Mouse (Mus musculus): ENCODE data around the gene Ypel4. TPM values are rescaled to one million over a fixed set of nuclear protein-coding genes. Genes with fewer than 3 reads are reported as not detected.

The Ypel4 gene
- total RNA-seq (2023), result under 1 TPM in 1 of 2 experiments, not detected in 1; 0.74 TPM

GRCm38 (mm10) chr2:84733579-84734300 lies at the start of gene Ypel4:
Gene Ypel4, plus strand, starts transcription at chr2:84734058.

GRCm38 (mm10) chr2:84714811-84715561 lies 18.9 kb upstream of the Ypel4 start, which contains the start of gene Zdhhc5:
Gene Zdhhc5, minus strand, starts transcription at chr2:84715180.

GRCm38 (mm10) chr2:84727172-84727858 lies 6.5 kb upstream of the Ypel4 start, which contains the start of gene Clp1:
Gene Clp1, minus strand, starts transcription at chr2:84727350.

DNA sequence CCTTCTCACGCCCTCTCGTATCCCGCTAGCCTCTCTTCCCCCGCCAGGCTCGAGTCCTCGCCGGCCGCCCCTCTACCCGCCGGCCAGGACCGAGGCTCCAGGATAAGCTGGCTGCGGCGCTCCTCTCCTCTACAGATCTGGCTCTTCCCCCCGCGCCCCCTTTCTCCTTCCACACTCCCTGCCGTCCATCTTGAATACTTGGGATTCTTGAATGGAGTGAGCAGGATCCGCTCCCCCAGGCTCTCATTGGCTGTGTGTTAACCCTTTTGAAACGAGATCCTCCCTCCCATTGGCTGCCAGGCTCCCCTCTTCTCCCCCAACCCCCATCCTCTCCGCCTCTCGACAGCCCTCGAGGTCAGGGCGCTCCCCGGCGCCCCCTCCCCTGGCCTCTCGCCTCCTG lies 9.7 kb downstream of the Ypel4 start, which contains the start of gene Gm19426:
Gene Gm19426 (minus strand): TSS at position 95 of the 400 bp plus-strand sequence.

GRCm38 (mm10) chr2:84775241-84775640 lies 41.4 kb downstream of the Ypel4 start, which contains the start of gene Serping1:
Gene Serping1, minus strand, starts transcription at chr2:84775444.

Other genes starting within 250 kb of the Ypel4 start
- gene Ctnnd1, start 83.3 kb upstream of the Ypel4 start, total RNA-seq (2023), result 1 to 10 TPM; 1.4 to 2.3 TPM
- not detected for gene Btbd18, start 75.0 kb upstream of the Ypel4 start, total RNA-seq (2023)
- gene Selenoh, start 63.3 kb upstream of the Ypel4 start, total RNA-seq (2023), result 10 to 100 TPM; 43.5 to 54.2 TPM
- gene Gm28635, start 56.0 kb upstream of the Ypel4 start, total RNA-seq (2023), result not detected
- 10 to 100 TPM; 16.4 to 18.7 TPM for gene Med19, start 55.7 kb upstream of the Ypel4 start, total RNA-seq (2023)
- gene Tmx2, start 54.9 kb upstream of the Ypel4 start, total RNA-seq (2023), result 10 to 100 TPM; 39.3 to 46.5 TPM
- 10 to 100 TPM; 53.5 to 55.2 TPM for gene Zdhhc5, start 18.9 kb upstream of the Ypel4 start, total RNA-seq (2023)
- gene Clp1, start 6.7 kb upstream of the Ypel4 start, total RNA-seq (2023), result 10 to 100 TPM; 26.6 to 32.2 TPM
- not detected for gene Gm19426, start 9.6 kb downstream of the Ypel4 start, total RNA-seq (2023)
- under 1 TPM in 1 of 2 experiments, not detected in 1; 0.33 TPM for gene Serping1, start 41.4 kb downstream of the Ypel4 start, total RNA-seq (2023)
- 1 to 10 TPM; 3.6 to 3.9 TPM for gene Ube2l6, start 64.8 kb downstream of the Ypel4 start, total RNA-seq (2023)
- gene Smtnl1, start 88.6 kb downstream of the Ypel4 start, total RNA-seq (2023), result not detected
- 10 to 100 TPM in 1 of 2 experiments, 1 to 10 TPM in 1; 8.7 to 16.9 TPM for gene Timm10, start 92.9 kb downstream of the Ypel4 start, total RNA-seq (2023)
- gene Slc43a1, start 104.8 kb downstream of the Ypel4 start, total RNA-seq (2023), result 1 to 10 TPM; 1.3 to 1.4 TPM
- not detected for gene Rtn4rl2, start 152.7 kb downstream of the Ypel4 start, total RNA-seq (2023)
- gene Slc43a3, start 202.5 kb downstream of the Ypel4 start, total RNA-seq (2023), result 1 to 10 TPM; 3.2 to 5.3 TPM
- gene Prg2, start 246.4 kb downstream of the Ypel4 start, total RNA-seq (2023), result not detected